Mouse (Mus musculus): ENCODE results near the gene Ube2g2. TPM values are rescaled to one million over a fixed set of nuclear protein-coding genes. Genes with fewer than 3 reads are reported as not detected.
"Not testable (repeated sequence)": the region's sequence is repeated elsewhere in the genome, so short reads cannot be mapped to it uniquely, and the experiment has no call there.

Gene Ube2g2
- polyA plus RNA-seq, 1 experiment = 28.4 TPM

DNA sequence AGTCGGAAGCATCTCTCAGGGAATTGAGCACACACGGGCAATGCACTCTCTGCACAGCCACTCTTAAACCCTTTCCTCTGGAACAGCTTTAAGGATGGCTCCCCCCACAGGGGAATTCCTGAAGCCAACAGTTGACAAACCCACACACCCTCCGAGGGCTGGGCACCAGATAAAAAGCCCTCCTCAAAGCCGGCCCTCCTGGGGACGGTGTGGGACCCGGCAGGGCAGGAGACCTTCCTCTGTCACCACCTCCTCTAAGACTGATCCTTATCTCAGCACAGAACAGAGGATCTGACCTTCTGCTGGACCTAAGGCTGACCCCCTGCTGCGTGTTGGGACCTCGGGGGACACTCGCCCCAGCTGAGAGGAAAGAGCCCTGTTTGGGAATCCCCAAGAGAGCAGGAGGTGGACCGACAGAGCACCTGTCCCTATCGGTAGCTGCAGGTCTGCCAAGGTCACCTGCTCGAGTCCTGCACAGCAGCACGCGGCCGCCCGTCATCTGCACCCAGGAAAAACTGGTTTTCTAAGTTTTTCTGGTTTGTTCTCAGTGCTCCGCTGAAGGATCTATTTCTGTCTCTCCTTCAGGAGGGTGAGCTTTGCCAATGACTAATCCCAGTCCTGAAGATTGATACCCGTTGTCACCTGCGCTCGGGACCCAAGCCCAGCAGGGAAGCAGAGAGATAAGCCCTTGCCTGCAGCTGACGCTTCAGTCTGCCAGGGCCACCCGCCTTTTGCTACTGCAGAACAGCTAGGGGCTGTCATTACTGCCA lies 64.0 kb downstream of the Ube2g2 start, which contains the start of gene Tspear:
Gene Tspear (plus strand): TSS at position 675 of the 770 bp plus-strand sequence.
- H3K36me3 ChIP-seq (replicated peaks; ENCODE audit: low read length) = no peaks in the 10 kb centered on the region
- no peaks in the 10 kb centered on the region; the same call in 1 of the 2 replicates for H3K4me1 ChIP-seq
- no peaks in the 10 kb centered on the region for H3K9me3 ChIP-seq
- peaks cover 84% of the 10 kb centered on the region for H3K27me3 ChIP-seq (replicated peaks)
- H3K4me3 ChIP-seq (replicated peaks) = no peak within 1 kb of the TSS
- TF ChIP-seq GATA1 (IDR thresholded peaks at IDR 0.05; ENCODE audit: borderline replicate concordance, low read length) (no peak), FLI1 (IDR thresholded peaks at IDR 0.05; ENCODE audit: low read length) (no peak)

DNA sequence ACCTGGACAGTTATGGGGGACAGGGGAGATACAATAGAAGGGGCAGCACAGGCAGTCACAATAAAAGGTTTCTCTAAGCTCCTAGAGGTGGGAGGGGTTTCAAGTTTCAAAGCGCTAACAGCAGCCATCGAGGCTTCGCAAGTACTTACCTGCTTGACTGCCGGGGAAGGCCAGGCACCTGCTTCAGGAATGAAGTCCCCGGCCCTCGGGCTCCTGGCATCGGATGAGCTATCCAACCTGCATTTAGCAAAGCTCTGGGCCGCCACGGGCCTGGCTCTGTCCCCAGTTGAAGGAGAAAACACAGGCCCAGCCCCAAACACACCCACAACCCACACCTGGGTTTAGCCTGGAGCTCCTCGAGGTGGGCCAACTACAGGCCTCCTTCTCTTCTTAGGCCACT lies 64.9 kb downstream of the Ube2g2 start:
- no peak for TF ChIP-seq FLI1 (IDR thresholded peaks at IDR 0.05; ENCODE audit: low read length)
- no peak for TF ChIP-seq GATA1 (IDR thresholded peaks at IDR 0.05; ENCODE audit: borderline replicate concordance, low read length)
- H3K27me3 ChIP-seq (replicated peaks) = peaks cover 90% of the 10 kb centered on the region
- H3K4me3 ChIP-seq (replicated peaks) = no peak overlapping the region
- H3K9me3 ChIP-seq = no peaks in the 10 kb centered on the region
- no peaks in the 10 kb centered on the region for H3K36me3 ChIP-seq (replicated peaks; ENCODE audit: low read length)
- no peaks in the 10 kb centered on the region; the same call in 1 of the 2 replicates for H3K4me1 ChIP-seq

DNA sequence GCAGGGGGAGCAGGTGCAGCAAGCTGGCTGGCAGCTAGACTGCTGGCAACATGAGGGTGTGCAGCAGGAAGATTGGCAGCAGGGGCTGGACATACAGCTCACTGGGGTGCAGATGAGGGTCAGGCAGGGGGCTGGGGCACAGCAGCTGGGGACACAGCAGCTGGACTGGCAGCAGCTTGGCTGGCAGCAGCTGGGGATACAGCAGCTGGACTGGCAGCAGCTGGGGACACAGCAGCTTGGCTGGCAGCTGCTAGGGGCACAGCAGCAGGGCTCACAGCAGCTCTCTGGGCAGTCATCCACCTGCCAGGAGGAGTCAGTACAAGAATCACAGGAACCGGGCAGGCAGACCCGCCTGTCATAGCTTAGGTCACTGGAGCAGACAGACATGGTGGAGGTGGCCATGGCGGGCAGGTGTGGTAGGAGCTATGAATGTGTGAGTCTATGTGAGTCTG lies 68.3 kb downstream of the Ube2g2 start, which contains the start of gene Gm19402:
Gene Gm19402 (minus strand): TSS at position 402 of the 452 bp plus-strand sequence.
- H3K27me3 ChIP-seq (replicated peaks) = peaks cover 88% of the 10 kb centered on the region

More for the DNA sequence above, 68.3 kb downstream of the Ube2g2 start, which contains the start of gene Gm19402:
- not testable (repeated sequence) for H3K9me3 ChIP-seq; H3K4me3 ChIP-seq (replicated peaks); H3K36me3 ChIP-seq (replicated peaks; ENCODE audit: low read length); H3K4me1 ChIP-seq

Other genes starting within 250 kb of the Ube2g2 start
- gene Adarb1, start 204.0 kb upstream of the Ube2g2 start, polyA plus RNA-seq (2012; ENCODE audit: insufficient read depth, low replicate concordance) = 0.65 and 1.6 TPM in 2 replicates
- 19.5 and 88.9 TPM in 2 replicates for gene Fam207a, start 106.5 kb upstream of the Ube2g2 start, polyA plus RNA-seq (2012; ENCODE audit: insufficient read depth, low replicate concordance)
- 35.5 and 120 TPM in 2 replicates for gene Itgb2, start 92.0 kb upstream of the Ube2g2 start, polyA plus RNA-seq (2012; ENCODE audit: insufficient read depth, low replicate concordance)
- 284 and 814 TPM in 2 replicates for gene Pttg1ip, start 40.6 kb upstream of the Ube2g2 start, polyA plus RNA-seq (2012; ENCODE audit: insufficient read depth, low replicate concordance)
- gene Sumo3, start 16.2 kb upstream of the Ube2g2 start, polyA plus RNA-seq (2012; ENCODE audit: insufficient read depth, low replicate concordance) = 11.6 and 90.7 TPM in 2 replicates
- 9.0 and 23.2 TPM in 2 replicates for gene Gm49325, start 16.1 kb upstream of the Ube2g2 start, polyA plus RNA-seq (2012; ENCODE audit: insufficient read depth, low replicate concordance)
- 1.0 and 1.3 TPM in 2 replicates for gene Tspear, start 64.3 kb downstream of the Ube2g2 start, polyA plus RNA-seq (2012; ENCODE audit: insufficient read depth, low replicate concordance)
- not detected in 2 replicates for gene Gm19402, start 68.5 kb downstream of the Ube2g2 start, polyA plus RNA-seq (2012; ENCODE audit: insufficient read depth, low replicate concordance)
- not detected in 2 replicates for gene Gm9508, start 75.0 kb downstream of the Ube2g2 start, polyA plus RNA-seq (2012; ENCODE audit: insufficient read depth, low replicate concordance)
- not detected in 2 replicates for gene Gm10272, start 84.4 kb downstream of the Ube2g2 start, polyA plus RNA-seq (2012; ENCODE audit: insufficient read depth, low replicate concordance)
- not detected in 2 replicates for gene Gm10024, start 89.2 kb downstream of the Ube2g2 start, polyA plus RNA-seq (2012; ENCODE audit: insufficient read depth, low replicate concordance)
- not detected in 2 replicates for gene Gm10142, start 93.5 kb downstream of the Ube2g2 start, polyA plus RNA-seq (2012; ENCODE audit: insufficient read depth, low replicate concordance)
- gene Krtap12-1, start 98.3 kb downstream of the Ube2g2 start, polyA plus RNA-seq (2012; ENCODE audit: insufficient read depth, low replicate concordance) = not detected in 2 replicates
- not detected in 2 replicates for gene Gm10100, start 104.2 kb downstream of the Ube2g2 start, polyA plus RNA-seq (2012; ENCODE audit: insufficient read depth, low replicate concordance)
- gene Gm18596, start 120.4 kb downstream of the Ube2g2 start, polyA plus RNA-seq (2012; ENCODE audit: insufficient read depth, low replicate concordance) = not detected in 2 replicates
- not detected in 2 replicates for gene Gm9736, start 129.1 kb downstream of the Ube2g2 start, polyA plus RNA-seq (2012; ENCODE audit: insufficient read depth, low replicate concordance)
- not detected in 2 replicates for gene Gm3233, start 137.4 kb downstream of the Ube2g2 start, polyA plus RNA-seq (2012; ENCODE audit: insufficient read depth, low replicate concordance)
- not detected in 2 replicates for gene Gm3238, start 149.1 kb downstream of the Ube2g2 start, polyA plus RNA-seq (2012; ENCODE audit: insufficient read depth, low replicate concordance)
- gene Gm7138, start 154.7 kb downstream of the Ube2g2 start, polyA plus RNA-seq (2012; ENCODE audit: insufficient read depth, low replicate concordance) = not detected in 2 replicates
- gene Gm3250, start 160.3 kb downstream of the Ube2g2 start, polyA plus RNA-seq (2012; ENCODE audit: insufficient read depth, low replicate concordance) = not detected in 2 replicates
- gene Gm7137, start 165.9 kb downstream of the Ube2g2 start, polyA plus RNA-seq (2012; ENCODE audit: insufficient read depth, low replicate concordance) = not detected in 2 replicates
- not detected in 2 replicates for gene Gm9639, start 172.8 kb downstream of the Ube2g2 start, polyA plus RNA-seq (2012; ENCODE audit: insufficient read depth, low replicate concordance)
- not detected in 2 replicates for gene Gm19668, start 176.9 kb downstream of the Ube2g2 start, polyA plus RNA-seq (2012; ENCODE audit: insufficient read depth, low replicate concordance)
- gene Gm9507, start 189.6 kb downstream of the Ube2g2 start, polyA plus RNA-seq (2012; ENCODE audit: insufficient read depth, low replicate concordance) = not detected in 2 replicates
- not detected in 2 replicates for gene Gm2696, start 192.4 kb downstream of the Ube2g2 start, polyA plus RNA-seq (2012; ENCODE audit: insufficient read depth, low replicate concordance)
- not detected in 2 replicates for gene Krtap10-4, start 204.8 kb downstream of the Ube2g2 start, polyA plus RNA-seq (2012; ENCODE audit: insufficient read depth, low replicate concordance)
- gene Krtap10-10, start 213.7 kb downstream of the Ube2g2 start, polyA plus RNA-seq (2012; ENCODE audit: insufficient read depth, low replicate concordance) = not detected in 2 replicates
- not detected in 2 replicates for gene Gm36176, start 224.5 kb downstream of the Ube2g2 start, polyA plus RNA-seq (2012; ENCODE audit: insufficient read depth, low replicate concordance)
- not detected in 2 replicates for gene Gm10318, start 230.6 kb downstream of the Ube2g2 start, polyA plus RNA-seq (2012; ENCODE audit: insufficient read depth, low replicate concordance)
- not detected in 2 replicates for gene Gm3285, start 239.7 kb downstream of the Ube2g2 start, polyA plus RNA-seq (2012; ENCODE audit: insufficient read depth, low replicate concordance)

All from megakaryocyte, embryonic 14.5 days (primary cell).